Comparison of ENCODE assay signal across 21 mouse cellular contexts in genomic region chr17:45028441-45028840, GRCm38 (mm10).
DNase-seq lines count a peak whose midpoint lies in the region; ATAC-seq lines count a peak whose summit lies in the region.
"Had no signal": no experiment of that assay in that cellular context is flagged by ENCODE, and none has a peak within 500 bp of the region (broad histone marks: within the 10 kb centered on the region; RNA-seq: fewer than 3 reads in every experiment).

No protein-coding gene starts in this region.

- 72% methylated on average over 3 of the region's 3 CpGs for WGBS in heart, embryonic 10.5 days
- WGBS in heart, embryonic 11.5 days (ENCODE audit: insufficient replicate concordance): 57% methylated on average over 3 of the region's 3 CpGs
- 46% methylated on average over 3 of the region's 3 CpGs for WGBS in kidney, embryonic 14.5 days

- H3K36me3 ChIP-seq in heart, embryonic 10.5 days: no peaks in the 10 kb centered on the region
- H3K36me3 ChIP-seq in heart, embryonic 11.5 days (ENCODE audit: control insufficient read depth, insufficient read depth, low read length): no peaks in the 10 kb centered on the region
- H3K36me3 ChIP-seq in kidney, embryonic 14.5 days (ENCODE audit: control insufficient read depth, insufficient read depth, low read length): no peaks in the 10 kb centered on the region
- H3K36me3 ChIP-seq: embryonic facial prominence, embryonic 13.5 days; heart, embryonic 15.5 days; hindbrain, embryonic 13.5 days; neural tube, embryonic 13.5 days had no signal

- peak; percentile 56 for DNase-seq in heart, embryonic 10.5 days (ENCODE audit: low spot score)
- peak; percentile 23 for DNase-seq in kidney, adult 18-20 months
- peak; percentile 55 for DNase-seq in kidney, postnatal 14 days
- DNase-seq in cerebellum, adult 11 months: no peak
- no peak for DNase-seq in cerebellum, postnatal 10 days
- DNase-seq: cerebellum, adult 9-11 months; gastrocnemius, adult 2 months; retina, postnatal 1 day; right cerebral cortex, postnatal 25 days; spleen, adult 18-20 months had no signal

- H3K9ac ChIP-seq in heart, embryonic 11.5 days (ENCODE audit: low read depth, low read length): no peak overlapping the region
- H3K9ac ChIP-seq in kidney, embryonic 14.5 days (ENCODE audit: low read depth, low read length): no peak overlapping the region
- H3K9ac ChIP-seq: embryonic facial prominence, embryonic 13.5 days; forebrain, embryonic 13.5 days; heart, embryonic 15.5 days; hindbrain, embryonic 13.5 days; neural tube, embryonic 13.5 days had no signal

- no peak for ATAC-seq in heart, embryonic 11.5 days (replicated peaks; ENCODE audit: insufficient number of reproducible peaks, low FRiP score, low TSS enrichment)
- no peak for ATAC-seq in kidney, embryonic 14.5 days (ENCODE audit: low FRiP score, low TSS enrichment)
- ATAC-seq: forebrain, embryonic 13.5 days; midbrain, embryonic 16.5 days; Patski had no signal

- H3K27ac ChIP-seq in heart, embryonic 10.5 days: no peak overlapping the region
- no peak overlapping the region for H3K27ac ChIP-seq in heart, embryonic 11.5 days (ENCODE audit: low read depth, low read length)
- no peak overlapping the region for H3K27ac ChIP-seq in kidney, embryonic 14.5 days (ENCODE audit: low read depth, low read length)
- H3K27ac ChIP-seq: embryonic facial prominence, embryonic 13.5 days; forebrain, embryonic 13.5 days; gastrocnemius, adult 2 months; heart, embryonic 15.5 days; hindbrain, embryonic 13.5 days; macrophage; neural tube, embryonic 13.5 days had no signal

- H3K27me3 ChIP-seq in heart, embryonic 10.5 days (ENCODE audit: insufficient read depth, poor library complexity, severe bottlenecking): no peaks in the 10 kb centered on the region
- no peaks in the 10 kb centered on the region for H3K27me3 ChIP-seq in heart, embryonic 11.5 days (ENCODE audit: control insufficient read depth, insufficient read depth, low read length)
- no peaks in the 10 kb centered on the region for H3K27me3 ChIP-seq in kidney, embryonic 14.5 days (ENCODE audit: control insufficient read depth, insufficient read depth, low read length)
- H3K27me3 ChIP-seq: embryonic facial prominence, embryonic 13.5 days; forebrain, embryonic 13.5 days; heart, embryonic 15.5 days; hindbrain, embryonic 13.5 days; neural tube, embryonic 13.5 days; Patski had no signal

- no peak overlapping the region for H3K4me2 ChIP-seq in heart, embryonic 11.5 days
- H3K4me2 ChIP-seq in kidney, embryonic 14.5 days (replicated peaks; ENCODE audit: low read depth, low read length): no peak overlapping the region
- H3K4me2 ChIP-seq: embryonic facial prominence, embryonic 13.5 days; forebrain, embryonic 13.5 days; heart, embryonic 15.5 days; hindbrain, embryonic 13.5 days; neural tube, embryonic 13.5 days had no signal

- H3K9me3 ChIP-seq in heart, embryonic 10.5 days: no peaks in the 10 kb centered on the region
- H3K9me3 ChIP-seq in heart, embryonic 11.5 days (replicated peaks; ENCODE audit: control insufficient read depth, low read length): no peaks in the 10 kb centered on the region
- no peaks in the 10 kb centered on the region for H3K9me3 ChIP-seq in kidney, embryonic 14.5 days (ENCODE audit: control insufficient read depth, low read length)
- H3K9me3 ChIP-seq: embryonic facial prominence, embryonic 13.5 days; forebrain, embryonic 13.5 days; heart, embryonic 15.5 days; hindbrain, embryonic 13.5 days; neural tube, embryonic 13.5 days had no signal

- 0 out of 2 replicates have a peak, but pooled peaks cover 5% of the 10 kb centered on the region for H3K4me1 ChIP-seq in heart, embryonic 10.5 days
- H3K4me1 ChIP-seq in heart, embryonic 11.5 days (ENCODE audit: control insufficient read depth, insufficient read depth, low read length): peaks cover 3% of the 10 kb centered on the region; the same call in 1 of the 2 replicates
- no peaks in the 10 kb centered on the region for H3K4me1 ChIP-seq in kidney, embryonic 14.5 days (ENCODE audit: control insufficient read depth, insufficient read depth, low read length)
- H3K4me1 ChIP-seq: forebrain, embryonic 13.5 days; heart, embryonic 15.5 days; hindbrain, embryonic 13.5 days; neural tube, embryonic 13.5 days had no signal

- H3K4me3 ChIP-seq in heart, embryonic 10.5 days: no peak overlapping the region
- no peak overlapping the region for H3K4me3 ChIP-seq in heart, embryonic 11.5 days (ENCODE audit: low read depth, low read length)
- H3K4me3 ChIP-seq in kidney, embryonic 14.5 days (ENCODE audit: low read length): no peak overlapping the region
- H3K4me3 ChIP-seq: embryonic facial prominence, embryonic 13.5 days; forebrain, embryonic 13.5 days; gastrocnemius, adult 2 months; heart, embryonic 15.5 days; hindbrain, embryonic 13.5 days; myocyte; neural tube, embryonic 13.5 days had no signal

Comparison
In these comparisons a context has a peak if more than half of its experiments do, and no peak if none do; other contexts are left out.
1. DNase-seq: peak in heart, embryonic 10.5 days (single experiment), kidney, adult 18-20 months (single experiment) and kidney, postnatal 14 days (single experiment); none in cerebellum, adult 11 months (single experiment) and cerebellum, postnatal 10 days (0 of 2).